Mouse (Mus musculus) bone marrow macrophage, adult 2 months (primary cell): ENCODE results near the gene Kirrel2.

Experiments used
- CTCF ChIP-seq: IDR thresholded peaks from 2 replicates; pipeline ENCODE4 v1.5.1; 2012; ENCODE audit warnings: low read depth, mild to moderate bottlenecking, low read length, moderate library complexity
- POLR2A ChIP-seq: IDR thresholded peaks from 2 replicates; pipeline ENCODE4 v1.6.1; 2012; ENCODE audit warnings: mild to moderate bottlenecking, low read depth, low read length, borderline replicate concordance

- no peak for TF ChIP-seq POLR2A
- TF ChIP-seq CTCF: no peak
Observed at GRCm38 (mm10) chr7:30434238-30434637, 23.3 kb downstream of the Kirrel2 start.
